Mouse (Mus musculus): Measurements from ENCODE around the gene Gtf3c1. TPM values are rescaled to one million over a fixed set of nuclear protein-coding genes. Genes with fewer than 3 reads are reported as not detected.

Gtf3c1 gene
- total RNA-seq, 2 experiments from 2014 or later, result 51.1 to 67.4 TPM

- no peak for DNase-seq (ENCODE audit: low spot score in 2 of 2)
Measured at GRCm38 (mm10) chr7:125708100-125708499, 520 bp upstream of the Gtf3c1 start.

- peak; percentile 67 to 71 for DNase-seq (ENCODE audit: low spot score in 2 of 2)
Measured at GRCm38 (mm10) chr7:125707186-125707585, 394 bp downstream of the Gtf3c1 start.

- DNase-seq (ENCODE audit: low spot score in 2 of 2), result no peak
Measured at GRCm38 (mm10) chr7:125702791-125703190, 4.8 kb downstream of the Gtf3c1 start.

DNA sequence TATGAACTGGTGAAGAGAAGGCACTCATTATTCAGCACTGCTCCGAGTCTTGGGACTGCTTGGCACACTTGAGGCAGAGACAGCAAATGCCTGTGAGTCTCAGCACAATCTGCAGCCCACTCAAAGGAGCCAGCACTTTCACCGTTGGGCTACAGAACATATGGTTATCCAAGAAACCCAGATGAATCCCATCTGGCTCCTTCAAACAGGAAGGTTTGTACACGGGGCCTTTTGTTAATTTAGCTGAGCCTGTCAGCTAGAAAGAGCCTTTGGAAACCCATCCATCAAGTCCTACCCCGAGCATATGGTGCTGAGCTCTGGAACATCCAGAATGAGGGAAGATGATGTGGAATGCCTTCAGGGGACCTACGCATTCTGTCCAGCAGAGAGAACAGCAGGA is 13.5 kb downstream of the Gtf3c1 start:
- DNase-seq (ENCODE audit: low spot score in 2 of 2), result no peak

DNA sequence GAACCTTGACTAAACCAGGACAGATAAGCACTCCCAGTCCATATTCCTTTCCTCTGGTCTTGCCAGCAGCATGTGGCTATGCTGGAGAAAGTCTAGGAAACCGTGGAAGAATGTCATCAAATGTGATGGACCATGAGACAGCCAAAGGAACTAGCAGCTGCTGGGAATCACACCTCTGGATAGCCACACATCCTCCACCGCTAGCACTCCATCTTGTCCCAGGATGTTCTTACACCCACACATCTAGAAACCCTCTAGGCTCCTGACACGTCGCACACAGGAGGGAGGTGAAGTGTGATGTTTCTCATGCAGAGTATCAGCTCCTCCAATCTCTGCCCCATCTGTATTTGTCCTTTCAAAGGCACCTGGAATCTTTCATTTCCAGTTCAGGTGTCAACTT is 17.1 kb downstream of the Gtf3c1 start:
- no peak for DNase-seq (ENCODE audit: low spot score in 2 of 2)

DNA sequence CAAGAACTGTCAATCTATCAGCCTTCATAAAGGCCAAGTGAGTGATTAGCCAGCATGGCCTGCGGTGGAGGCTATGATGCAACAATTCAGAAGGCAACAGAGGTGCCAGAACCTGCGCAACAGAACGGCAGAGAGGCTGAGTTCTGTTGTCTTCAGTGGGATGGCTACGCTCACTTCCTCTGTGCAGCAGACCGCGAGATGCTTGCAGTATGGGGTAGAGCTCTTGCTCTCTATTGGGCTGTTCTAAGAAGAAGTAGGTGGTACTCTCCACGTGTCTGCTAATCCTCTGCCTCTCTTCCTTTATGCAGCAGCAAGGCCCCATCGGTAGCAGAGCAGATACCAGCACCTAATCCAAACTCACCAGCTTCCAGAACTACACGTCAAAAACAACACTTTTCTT is 27.6 kb downstream of the Gtf3c1 start:
- DNase-seq (ENCODE audit: low spot score in 2 of 2), result no peak

DNA sequence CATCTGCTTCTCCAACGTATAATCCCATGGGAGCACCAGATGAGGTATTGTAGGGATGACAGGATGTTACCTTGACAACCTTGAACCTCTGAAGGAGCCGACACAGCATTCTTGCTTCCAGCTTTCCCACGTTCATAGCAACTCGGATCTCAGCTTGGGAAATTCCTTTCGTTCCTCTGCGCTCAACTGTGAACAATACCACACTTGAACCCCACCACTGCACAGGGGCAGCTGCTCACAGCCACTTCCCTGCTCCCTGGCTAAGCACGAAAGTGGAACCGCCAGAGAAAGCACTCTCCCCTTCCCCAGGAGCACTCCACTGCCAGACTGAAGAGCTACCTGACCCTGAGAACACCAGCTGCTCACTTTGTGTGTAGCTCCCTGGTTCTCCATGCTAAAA is 28.8 kb downstream of the Gtf3c1 start:
- no peak for DNase-seq (ENCODE audit: low spot score in 2 of 2)

DNA sequence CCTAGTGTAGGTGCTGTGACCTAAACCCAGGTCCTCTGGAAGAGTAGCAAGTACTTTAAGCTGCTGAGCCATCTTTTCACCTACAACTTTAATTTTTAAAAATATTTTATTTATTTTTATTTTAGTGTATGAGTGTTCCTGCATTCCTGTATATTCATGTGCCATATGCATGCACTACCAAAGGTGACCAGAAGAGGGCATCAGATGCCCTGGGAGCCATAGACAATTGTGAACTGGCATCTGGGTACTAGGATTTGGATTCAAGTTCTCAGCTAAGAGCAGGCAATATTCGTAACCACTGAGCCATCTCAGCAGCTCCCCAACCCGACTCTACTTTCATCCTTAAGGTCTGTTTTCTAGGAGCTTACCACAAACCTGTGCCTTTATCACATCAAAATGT is 32.7 kb downstream of the Gtf3c1 start:
- DNase-seq (ENCODE audit: low spot score in 2 of 2), result peak; percentile 49 to 62

- no peak for DNase-seq (ENCODE audit: low spot score in 2 of 2)
Measured at GRCm38 (mm10) chr7:125671396-125671795, 36.2 kb downstream of the Gtf3c1 start.

DNA sequence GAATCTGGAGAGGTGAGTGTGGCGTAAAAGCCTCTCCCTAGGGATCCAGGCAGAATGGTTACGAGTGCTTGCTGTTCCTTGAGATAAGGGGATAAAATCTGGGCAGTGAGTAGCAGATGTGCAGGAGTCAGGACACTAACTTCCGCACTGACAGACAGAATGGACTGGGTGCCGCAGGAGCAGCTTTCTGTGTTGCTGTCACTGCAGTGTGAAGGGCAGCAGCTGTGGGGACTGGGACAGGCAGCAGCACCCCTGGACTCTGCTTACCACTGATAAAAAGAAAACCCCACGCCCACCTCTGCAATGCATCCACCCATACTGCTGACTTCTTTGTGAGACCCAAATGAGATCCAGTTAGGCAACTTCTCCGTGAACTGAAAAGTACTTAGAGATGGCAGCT is 36.7 kb downstream of the Gtf3c1 start:
- DNase-seq (ENCODE audit: low spot score in 2 of 2), result no peak

- DNase-seq (ENCODE audit: low spot score in 2 of 2), result no peak
Measured at GRCm38 (mm10) chr7:125663654-125664053, 43.9 kb downstream of the Gtf3c1 start.

GRCm38 (mm10) chr7:125657511-125657910 is 50.1 kb downstream of the Gtf3c1 start:
- no peak for DNase-seq (ENCODE audit: low spot score in 2 of 2)

DNA sequence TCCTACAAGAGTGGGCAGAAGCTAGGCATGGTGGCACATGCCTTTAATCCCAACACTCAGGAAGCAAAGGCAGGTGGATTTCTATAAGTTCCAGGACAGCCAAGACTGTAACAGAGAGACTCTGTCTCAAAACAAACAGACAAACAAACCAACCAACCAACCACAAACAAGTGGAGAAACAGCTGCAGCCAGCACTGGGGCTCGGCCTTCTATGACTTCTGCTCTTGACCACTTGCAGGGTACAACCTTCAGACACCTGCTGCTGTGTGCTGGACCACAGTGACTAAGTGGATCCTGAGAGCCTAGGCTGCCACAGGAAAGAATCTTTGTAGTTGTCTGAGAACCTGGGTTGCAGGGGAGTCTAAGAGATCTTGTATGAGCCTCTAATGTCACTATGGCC is 58.6 kb downstream of the Gtf3c1 start:
- no peak for DNase-seq (ENCODE audit: low spot score in 2 of 2)

GRCm38 (mm10) chr7:125645413-125645812 is 62.2 kb downstream of the Gtf3c1 start:
- DNase-seq (ENCODE audit: low spot score in 2 of 2), result no peak

DNA sequence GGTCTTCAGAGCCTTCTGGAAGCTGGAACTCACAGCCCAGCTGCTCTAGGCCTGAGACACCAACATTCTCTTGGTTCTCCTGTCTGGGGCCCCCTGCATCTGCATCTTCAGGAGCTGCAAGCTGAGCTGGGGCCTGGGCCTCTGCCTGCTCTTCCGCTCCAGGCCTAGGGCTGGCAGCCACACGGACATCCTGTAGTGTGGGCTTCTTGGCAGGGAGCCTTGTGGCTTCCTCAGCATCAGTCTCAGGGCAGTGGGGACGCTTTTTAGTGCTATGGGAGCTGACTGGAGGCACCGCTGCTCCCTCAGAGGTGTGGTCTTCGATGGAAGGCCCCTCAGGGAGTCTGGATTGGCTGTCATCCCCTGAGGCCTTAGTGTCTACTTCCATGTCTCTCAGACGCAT is 63.7 kb downstream of the Gtf3c1 start:
- DNase-seq (ENCODE audit: low spot score in 2 of 2), result no peak

DNA sequence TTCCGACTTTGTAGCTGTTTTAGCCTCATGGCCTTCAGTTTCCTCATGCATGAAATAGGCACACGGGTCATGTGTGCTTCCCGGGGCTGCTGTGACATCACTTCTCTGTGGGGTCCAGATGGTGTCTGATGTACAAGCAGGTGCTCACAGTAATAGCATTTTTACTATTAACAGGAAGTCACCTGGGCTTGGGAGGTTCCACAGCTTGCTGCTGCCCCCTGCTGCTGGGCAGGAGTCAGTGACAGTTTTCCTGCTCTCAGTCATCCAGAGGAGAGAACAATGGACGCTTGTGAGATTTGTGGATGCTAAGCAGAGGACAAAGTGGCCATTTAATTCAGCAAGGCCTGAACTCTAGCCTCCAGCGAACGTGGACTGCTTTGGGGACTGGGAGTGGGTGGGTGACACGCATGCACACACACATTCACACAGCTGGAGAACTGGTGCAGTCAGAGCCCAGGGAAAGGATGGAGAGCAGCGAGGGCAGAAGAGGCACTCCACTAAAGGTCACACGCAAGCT is 68.7 kb downstream of the Gtf3c1 start:
- peak; percentile 52 to 68 for DNase-seq (ENCODE audit: low spot score in 2 of 2)

DNA sequence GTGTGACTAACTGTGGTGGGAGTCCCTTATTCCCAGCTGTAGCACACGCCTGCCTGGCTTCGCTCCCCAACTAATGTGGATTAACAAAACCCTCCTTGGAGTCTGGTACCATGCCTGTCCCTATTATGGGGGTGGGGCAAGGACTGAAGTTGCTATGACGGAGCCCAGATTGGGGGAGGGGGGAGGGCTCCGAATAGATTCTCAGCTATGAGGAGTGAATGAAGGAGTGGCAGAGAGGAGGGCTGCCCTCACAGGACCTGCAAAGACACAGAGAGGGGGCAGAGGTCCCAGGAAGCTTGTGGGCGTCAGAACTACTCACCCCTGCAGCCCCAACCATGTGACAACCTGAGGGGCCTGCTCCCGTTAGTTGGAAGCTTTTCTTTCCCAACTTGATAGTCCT is 69.2 kb downstream of the Gtf3c1 start:
- DNase-seq (ENCODE audit: low spot score in 2 of 2), result no peak

GRCm38 (mm10) chr7:125637220-125638140 is 70.1 kb downstream of the Gtf3c1 start:
- no peak for DNase-seq (ENCODE audit: low spot score in 2 of 2)

DNA sequence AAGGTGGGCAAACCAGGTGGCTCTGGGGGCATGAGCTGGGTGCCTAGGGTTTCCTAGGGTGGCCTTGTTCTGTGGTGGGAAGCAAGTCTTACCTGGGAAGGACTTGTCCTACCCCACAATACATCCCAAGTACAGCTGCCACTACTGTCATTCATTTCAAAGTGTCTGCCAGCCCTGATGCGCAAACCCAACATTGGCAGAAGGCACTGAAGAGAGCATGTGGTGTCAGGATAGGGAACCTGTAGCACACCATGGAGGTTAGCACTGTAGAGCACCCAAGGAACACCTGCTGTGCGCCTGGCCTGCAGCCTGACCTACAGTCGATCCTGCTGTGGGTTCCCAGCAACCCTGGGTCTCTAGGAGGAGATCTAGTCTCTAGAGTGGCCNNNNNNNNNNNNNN is 76.6 kb downstream of the Gtf3c1 start:
- no peak for DNase-seq (ENCODE audit: low spot score in 2 of 2)

- DNase-seq (ENCODE audit: low spot score in 2 of 2), result no peak
Measured at GRCm38 (mm10) chr7:125630317-125630716, 77.3 kb downstream of the Gtf3c1 start.

- DNase-seq (ENCODE audit: low spot score in 2 of 2), result no peak
Measured at GRCm38 (mm10) chr7:125625829-125626228, 81.8 kb downstream of the Gtf3c1 start.

- no peak for DNase-seq (ENCODE audit: low spot score in 2 of 2)
Measured at GRCm38 (mm10) chr7:125625219-125625618, 82.4 kb downstream of the Gtf3c1 start.

Measured in adrenal gland, adult 18-20 months (tissue).